Mouse (Mus musculus): ENCODE measurements around the gene 2010003K11Rik.

Gene 2010003K11Rik

GRCm38 (mm10) chr19:4497263-4497973 is 965 bp downstream of the 2010003K11Rik start:
- DNase-seq (ENCODE audit: low read depth in 1 of 2, low spot score in 2 of 2): peak in 1 of 2 experiments; percentile 24

- DNase-seq (ENCODE audit: low read depth in 1 of 2, low spot score in 2 of 2): no peak
Observed at GRCm38 (mm10) chr19:4496535-4497262, 1.7 kb downstream of the 2010003K11Rik start.

- DNase-seq (ENCODE audit: low read depth in 1 of 2, low spot score in 2 of 2): no peak
Observed at GRCm38 (mm10) chr19:4495814-4496213, 2.6 kb downstream of the 2010003K11Rik start.

- DNase-seq (ENCODE audit: low read depth in 1 of 2, low spot score in 2 of 2): no peak
Observed at GRCm38 (mm10) chr19:4494707-4495106, 3.7 kb downstream of the 2010003K11Rik start.

GRCm38 (mm10) chr19:4492526-4493296 is 5.7 kb downstream of the 2010003K11Rik start:
- no peak for DNase-seq (ENCODE audit: low read depth in 1 of 2, low spot score in 2 of 2)

- no peak for DNase-seq (ENCODE audit: low read depth in 1 of 2, low spot score in 2 of 2)
Observed at GRCm38 (mm10) chr19:4491080-4491695, 7.2 kb downstream of the 2010003K11Rik start.

- no peak for DNase-seq (ENCODE audit: low read depth in 1 of 2, low spot score in 2 of 2)
Observed at GRCm38 (mm10) chr19:4487877-4488276, 10.5 kb downstream of the 2010003K11Rik start.

GRCm38 (mm10) chr19:4485006-4485405 is 13.4 kb downstream of the 2010003K11Rik start:
- DNase-seq (ENCODE audit: low read depth in 1 of 2, low spot score in 2 of 2): no peak

- no peak for DNase-seq (ENCODE audit: low read depth in 1 of 2, low spot score in 2 of 2)
Observed at GRCm38 (mm10) chr19:4482111-4482859, 16.1 kb downstream of the 2010003K11Rik start.

GRCm38 (mm10) chr19:4481326-4481725 is 17.1 kb downstream of the 2010003K11Rik start:
- no peak for DNase-seq (ENCODE audit: low read depth in 1 of 2, low spot score in 2 of 2)

- no peak for DNase-seq (ENCODE audit: low read depth in 1 of 2, low spot score in 2 of 2)
Observed at GRCm38 (mm10) chr19:4480041-4480440, 18.3 kb downstream of the 2010003K11Rik start.

GRCm38 (mm10) chr19:4478190-4478516 is 20.2 kb downstream of the 2010003K11Rik start:
- no peak for DNase-seq (ENCODE audit: low read depth in 1 of 2, low spot score in 2 of 2)

GRCm38 (mm10) chr19:4477345-4478189 is 20.8 kb downstream of the 2010003K11Rik start, which contains the start of gene Syt12:
TSS of gene Syt12 (minus strand) at chr19:4477447.
- DNase-seq (ENCODE audit: low read depth in 1 of 2, low spot score in 2 of 2): no peak

- DNase-seq (ENCODE audit: low read depth in 1 of 2, low spot score in 2 of 2): no peak
Observed at GRCm38 (mm10) chr19:4476601-4477257, 21.7 kb downstream of the 2010003K11Rik start.

- DNase-seq (ENCODE audit: low read depth in 1 of 2, low spot score in 2 of 2): no peak
Observed at GRCm38 (mm10) chr19:4475224-4475925, 23.0 kb downstream of the 2010003K11Rik start.

GRCm38 (mm10) chr19:4474739-4475138 is 23.6 kb downstream of the 2010003K11Rik start:
- no peak for DNase-seq (ENCODE audit: low read depth in 1 of 2, low spot score in 2 of 2)

- no peak for DNase-seq (ENCODE audit: low read depth in 1 of 2, low spot score in 2 of 2)
Observed at GRCm38 (mm10) chr19:4473549-4473948, 24.8 kb downstream of the 2010003K11Rik start.

GRCm38 (mm10) chr19:4468363-4468762 is 30.0 kb downstream of the 2010003K11Rik start:
- DNase-seq (ENCODE audit: low read depth in 1 of 2, low spot score in 2 of 2): no peak

GRCm38 (mm10) chr19:4464666-4465065 is 33.7 kb downstream of the 2010003K11Rik start:
- no peak for DNase-seq (ENCODE audit: low read depth in 1 of 2, low spot score in 2 of 2)

Data from monocyte, adult 2 months (primary cell).